Mouse (Mus musculus): ENCODE results near the gene Tmem136. TPM values are rescaled to one million over a fixed set of nuclear protein-coding genes. Genes with fewer than 3 reads are reported as not detected.

The Tmem136 gene
- not detected in 2 replicates for polyA plus RNA-seq (2012)

GRCm38 (mm10) chr9:43116134-43116996 lies at the start of gene Tmem136:
Gene Tmem136, minus strand, starts transcription at chr9:43116570.

GRCm38 (mm10) chr9:43107187-43107517 lies 9.2 kb downstream of the Tmem136 start, which contains the start of gene Arhgef12:
Gene Arhgef12, minus strand, starts transcription at chr9:43107239.

Other genes with a start within 250 kb of the Tmem136 start
- gene Grik4, start 172.1 kb downstream of the Tmem136 start, polyA plus RNA-seq (2012), result 0.02 TPM in 1 of 2 replicates, not detected in the other
- gene Arhgef12, start 9.3 kb downstream of the Tmem136 start, polyA plus RNA-seq (2012), result 0.61 and 1.0 TPM in 2 replicates
- not detected in 2 replicates for gene Pou2f3, start 93.8 kb upstream of the Tmem136 start, polyA plus RNA-seq (2012)
- 13.7 and 17.3 TPM in 2 replicates for gene Oaf, start 123.3 kb upstream of the Tmem136 start, polyA plus RNA-seq (2012)
- gene Trim29, start 194.3 kb upstream of the Tmem136 start, polyA plus RNA-seq (2012), result not detected in 2 replicates

All from megakaryocyte-erythroid progenitor cell, adult 5 weeks (primary cell).